Mouse (Mus musculus) lung, adult 2 months (tissue): ENCODE measurements around the gene Wdr20.

Experiments used
- CTCF ChIP-seq: fragments of 200-500 bp; IDR thresholded peaks from 2 replicates; pipeline ENCODE4 v1.5.1; 2011; ENCODE audit warnings: mild to moderate bottlenecking, low read length, control low read depth; ENCODE audit not compliant: insufficient read depth
- POLR2A ChIP-seq: fragments of 200-500 bp; IDR thresholded peaks from 2 replicates; pipeline ENCODE4 v1.6.1; 2011; ENCODE audit warnings: low read depth, mild to moderate bottlenecking, control low read depth, low read length, borderline replicate concordance; ENCODE audit errors: extremely low read depth

DNA sequence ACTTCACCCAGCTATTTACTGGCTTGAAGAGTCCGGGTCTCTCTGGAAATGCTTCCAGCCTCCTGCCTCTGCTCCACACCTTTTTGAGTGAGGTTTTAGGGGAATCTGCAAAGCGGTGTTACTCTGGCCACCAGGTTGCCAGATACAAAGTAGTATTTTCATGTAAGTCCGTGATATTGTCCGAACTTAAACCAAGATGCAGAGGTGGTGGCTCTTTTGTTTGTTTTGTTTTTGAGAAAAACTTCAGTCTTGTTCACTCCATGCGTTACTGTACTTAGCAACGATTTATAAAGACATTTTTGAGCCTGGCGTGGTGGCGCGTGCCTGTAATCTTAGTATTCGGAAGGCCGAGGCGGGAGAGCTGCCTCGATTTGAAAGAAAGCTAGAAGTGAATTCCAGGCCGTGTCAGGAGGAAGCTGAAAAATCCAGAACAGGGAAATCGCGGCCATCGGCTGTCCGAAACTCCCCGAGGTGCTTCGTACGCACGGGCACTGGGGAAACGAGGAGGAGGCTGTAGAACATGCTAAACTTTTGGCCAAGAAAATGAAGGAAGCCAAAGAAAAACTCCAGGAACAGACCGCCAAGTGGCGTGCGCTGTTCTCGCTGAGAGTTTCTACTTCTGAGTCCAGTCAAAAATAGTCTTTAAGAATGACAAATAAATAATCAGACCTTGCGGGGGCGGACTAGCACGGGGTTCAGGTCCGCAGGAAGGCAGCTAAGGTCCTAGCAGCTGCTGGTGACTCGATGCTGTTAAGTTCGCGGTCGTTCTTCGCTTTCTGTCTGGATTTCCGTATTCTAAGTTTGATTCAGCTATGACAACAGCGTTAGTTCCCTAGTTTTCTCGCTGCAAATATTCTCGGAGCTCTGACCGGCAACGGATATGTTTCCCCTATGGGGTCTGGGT is 106.7 kb downstream of the Wdr20 start:
- no peak for TF ChIP-seq CTCF
- no peak for TF ChIP-seq POLR2A
